Comparison of ENCODE assay signal across 25 mouse cellular contexts in genomic region chr15:85592674-85593073, GRCm38 (mm10). TPM values are rescaled to one million over a fixed set of nuclear protein-coding genes. Genes with fewer than 3 reads are reported as not detected.
"Had no signal": no experiment of that assay in that cellular context is flagged by ENCODE, and none has a peak within 500 bp of the region (broad histone marks: within the 10 kb centered on the region; RNA-seq: fewer than 3 reads in every experiment).

No protein-coding gene starts in this region.

- H3K4me3 ChIP-seq: heart, adult 2 months; heart, embryonic 10.5 days; heart, embryonic 12.5 days; hindbrain, embryonic 10.5 days; hindbrain, embryonic 12.5 days; intestine, embryonic 15.5 days; layer of hippocampus, adult 2 months; left cerebral cortex, adult 2 months; limb, embryonic 10.5 days; limb, embryonic 12.5 days had no signal

- H3K4me1 ChIP-seq: heart, embryonic 10.5 days; heart, embryonic 12.5 days; hindbrain, embryonic 10.5 days; hindbrain, embryonic 12.5 days; intestine, embryonic 15.5 days; limb, embryonic 10.5 days; limb, embryonic 12.5 days had no signal

- ATAC-seq: hindbrain, embryonic 16.5 days; inflammation-experienced regulatory T-cells, adult 6 months; intestine, embryonic 15.5 days; intestine, postnatal 0 days had no signal

- H3K36me3 ChIP-seq: heart, embryonic 10.5 days; heart, embryonic 12.5 days; hindbrain, embryonic 10.5 days; hindbrain, embryonic 12.5 days; intestine, embryonic 15.5 days; limb, embryonic 10.5 days; limb, embryonic 12.5 days had no signal

- H3K27ac ChIP-seq: heart, adult 2 months; heart, embryonic 10.5 days; hindbrain, embryonic 10.5 days; hindbrain, embryonic 12.5 days; hindbrain, embryonic 14.5 days; intestine, embryonic 15.5 days; layer of hippocampus, adult 2 months; left cerebral cortex, adult 2 months; limb, embryonic 10.5 days; limb, embryonic 12.5 days had no signal

- H3K27me3 ChIP-seq: hindbrain, embryonic 12.5 days; intestine, embryonic 15.5 days had no signal

- DNase-seq: gastrocnemius, postnatal 14 days; gastrocnemius, postnatal 36 days; heart, adult 11 months; heart, adult 2 months; heart, postnatal 10 days; heart, postnatal 4 days; kidney, adult 18-20 months; kidney, adult 8-10 months; kidney, postnatal 10 days; kidney, postnatal 25 days; kidney, postnatal 4 days; liver had no signal

RNA-seq across cellular contexts. Expression of gene Wnt7b, which starts 10.4 kb away (rescaled TPM):
- total RNA-seq: gastrocnemius, postnatal 36 days had no signal
- polyA plus RNA-seq: inflammation-experienced regulatory T-cells, adult 6 months had no signal
